Mouse (Mus musculus): ENCODE results near the gene Tmco2. TPM values are rescaled to one million over a fixed set of nuclear protein-coding genes. Genes with fewer than 3 reads are reported as not detected.
"Not testable (repeated sequence)": the region's sequence is repeated elsewhere in the genome, so short reads cannot be mapped to it uniquely, and the experiment has no call there.

The Tmco2 gene
- polyA plus RNA-seq, 1 experiment from 2014 or later, result not detected

DNA sequence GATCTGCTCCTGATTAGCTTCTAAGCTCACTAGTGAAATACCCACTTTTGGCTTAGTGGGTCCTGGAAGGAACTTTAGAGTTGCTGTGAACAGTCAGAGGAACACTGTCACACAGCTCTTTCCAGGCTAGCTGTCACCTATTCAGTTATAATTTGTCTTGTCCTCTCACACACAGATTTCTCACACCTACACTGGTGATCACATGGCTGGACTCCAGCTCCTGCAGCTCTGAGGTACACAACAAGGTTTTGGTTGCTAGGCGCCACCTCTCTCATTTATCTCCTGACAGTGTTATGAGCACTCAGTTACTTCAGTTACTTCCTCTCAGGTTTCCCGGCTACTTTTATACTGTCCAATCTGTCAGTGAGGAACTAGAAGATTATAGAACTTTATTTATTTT is 43.7 kb downstream of the Tmco2 start:
- Histone ChIP-seq H3K9ac (replicated peaks; ENCODE audit: low read length) (no peak overlapping the region), H3K4me3 (replicated peaks; ENCODE audit: low read depth, low read length) (no peak overlapping the region), H3K27ac (replicated peaks; ENCODE audit: low read depth, low read length) (no peak overlapping the region), H3K4me2 (ENCODE audit: low read length) (no peak overlapping the region), H3K36me3 (ENCODE audit: control insufficient read depth, insufficient read depth, low read length) (peaks cover 66% of the 10 kb centered on the region), H3K9me3 (ENCODE audit: control insufficient read depth, low read length) (no peaks in the 10 kb centered on the region), H3K27me3 (ENCODE audit: control insufficient read depth, insufficient read depth, low read length) (no peaks in the 10 kb centered on the region), H3K4me1 (ENCODE audit: control insufficient read depth, insufficient read depth, low read length) (no peaks in the 10 kb centered on the region)
- ATAC-seq (ENCODE audit: low FRiP score, low TSS enrichment), result no peak
- DNase-seq, result no peak
- 93% methylated on average over 2 of the region's 2 CpGs for WGBS

DNA sequence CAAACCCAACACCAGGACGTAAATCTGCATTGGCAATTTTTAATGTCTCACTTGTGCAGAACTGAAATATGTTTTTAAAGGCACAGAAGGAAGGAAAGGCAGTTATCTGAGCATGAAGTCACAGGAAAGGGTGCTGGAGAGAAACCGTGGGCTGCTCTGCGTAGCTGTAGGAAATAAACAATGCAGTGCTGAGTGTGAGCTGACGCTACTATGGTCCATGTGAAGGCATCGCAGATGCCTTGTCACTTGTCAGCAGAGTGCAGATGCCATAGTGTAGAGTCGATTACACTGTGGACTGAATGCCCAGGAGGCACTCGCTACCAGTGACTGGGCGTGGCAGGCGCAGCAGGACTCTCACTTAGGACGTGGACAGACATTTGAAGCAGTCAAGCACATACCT is 49.8 kb downstream of the Tmco2 start:
- DNase-seq; H3K4me2 ChIP-seq (ENCODE audit: low read length); H3K4me3 ChIP-seq (replicated peaks; ENCODE audit: low read depth, low read length); H3K9ac ChIP-seq (replicated peaks; ENCODE audit: low read length); H3K4me1 ChIP-seq (ENCODE audit: control insufficient read depth, insufficient read depth, low read length); H3K9me3 ChIP-seq (ENCODE audit: control insufficient read depth, low read length); H3K27ac ChIP-seq (replicated peaks; ENCODE audit: low read depth, low read length); ATAC-seq (ENCODE audit: low FRiP score, low TSS enrichment); H3K27me3 ChIP-seq (ENCODE audit: control insufficient read depth, insufficient read depth, low read length): not testable (repeated sequence)
- WGBS, result 92% methylated on average over 10 of the region's 10 CpGs
- peaks cover 48% of the 10 kb centered on the region for H3K36me3 ChIP-seq (ENCODE audit: control insufficient read depth, insufficient read depth, low read length)

DNA sequence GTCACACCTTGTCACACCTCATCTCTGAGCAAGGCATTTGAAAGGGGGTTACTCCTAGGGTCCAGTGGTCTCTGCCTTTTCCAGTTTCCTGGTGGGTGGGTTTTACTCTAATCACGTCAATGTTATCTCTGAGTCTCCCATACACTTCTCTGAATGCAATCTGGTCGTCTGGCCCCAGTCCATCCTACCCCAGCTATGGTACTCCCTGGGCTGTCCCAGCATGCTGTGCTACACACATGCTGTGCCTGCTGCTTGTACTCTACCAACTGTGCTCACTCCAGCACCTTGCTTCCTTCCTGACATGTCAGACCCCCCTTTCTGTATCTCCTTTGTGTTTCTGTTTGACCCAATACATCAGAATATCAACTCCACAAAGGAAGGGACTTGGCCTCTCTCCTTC is 52.0 kb downstream of the Tmco2 start:
- ATAC-seq (ENCODE audit: low FRiP score, low TSS enrichment) (no peak), DNase-seq (no peak)
- H3K36me3 ChIP-seq (ENCODE audit: control insufficient read depth, insufficient read depth, low read length), result peaks cover 33% of the 10 kb centered on the region
- H3K27ac ChIP-seq (replicated peaks; ENCODE audit: low read depth, low read length), result no peak overlapping the region
- H3K27me3 ChIP-seq (ENCODE audit: control insufficient read depth, insufficient read depth, low read length), result no peaks in the 10 kb centered on the region
- H3K4me3 ChIP-seq (replicated peaks; ENCODE audit: low read depth, low read length), result no peak overlapping the region
- no peak overlapping the region for H3K4me2 ChIP-seq (ENCODE audit: low read length)
- WGBS, result 70% methylated on average over 2 of the region's 2 CpGs
- no peaks in the 10 kb centered on the region for H3K9me3 ChIP-seq (ENCODE audit: control insufficient read depth, low read length)
- no peaks in the 10 kb centered on the region for H3K4me1 ChIP-seq (ENCODE audit: control insufficient read depth, insufficient read depth, low read length)
- H3K9ac ChIP-seq (replicated peaks; ENCODE audit: low read length), result no peak overlapping the region

DNA sequence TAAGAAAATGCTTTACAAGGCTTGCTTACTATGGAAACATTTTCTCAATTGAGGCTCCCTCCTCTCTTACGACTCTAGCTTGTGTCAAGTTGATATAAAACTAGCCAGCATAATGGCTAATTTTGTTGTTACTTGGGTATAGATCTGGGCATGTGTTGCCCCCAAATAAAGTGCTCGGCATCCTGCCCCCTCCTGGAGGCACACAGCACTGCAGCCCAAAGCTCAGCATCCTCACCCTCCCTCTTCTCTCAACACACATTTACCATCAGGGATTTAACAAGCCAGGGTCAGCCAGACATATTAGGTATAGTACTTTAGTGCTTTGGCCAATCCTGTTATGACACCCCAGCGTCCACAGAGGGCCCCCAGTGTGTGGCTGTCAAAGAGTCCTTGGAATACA is 52.7 kb downstream of the Tmco2 start:
- Histone ChIP-seq H3K9ac (replicated peaks; ENCODE audit: low read length) (no peak overlapping the region), H3K4me1 (ENCODE audit: control insufficient read depth, insufficient read depth, low read length) (no peaks in the 10 kb centered on the region), H3K27me3 (ENCODE audit: control insufficient read depth, insufficient read depth, low read length) (no peaks in the 10 kb centered on the region), H3K27ac (replicated peaks; ENCODE audit: low read depth, low read length) (no peak overlapping the region), H3K36me3 (ENCODE audit: control insufficient read depth, insufficient read depth, low read length) (peaks cover 31% of the 10 kb centered on the region), H3K9me3 (ENCODE audit: control insufficient read depth, low read length) (no peaks in the 10 kb centered on the region), H3K4me3 (replicated peaks; ENCODE audit: low read depth, low read length) (no peak overlapping the region), H3K4me2 (ENCODE audit: low read length) (no peak overlapping the region)
- 43% methylated on average over 3 of the region's 3 CpGs for WGBS
- DNase-seq (peak; percentile 31), ATAC-seq (ENCODE audit: low FRiP score, low TSS enrichment) (no peak)

Other genes starting within 250 kb of the Tmco2 start
- 32.5 and 33.5 TPM in 2 replicates for gene Exo5, start 184.2 kb downstream of the Tmco2 start, polyA plus RNA-seq (2014; fragmentation: Nextera tagmentation; extraction: Ambion mirVana)
- gene Zfp69, start 157.5 kb downstream of the Tmco2 start, polyA plus RNA-seq (2014; fragmentation: Nextera tagmentation; extraction: Ambion mirVana), result 6.4 and 6.6 TPM in 2 replicates
- 47.5 and 52.0 TPM in 2 replicates for gene Smap2, start 92.0 kb downstream of the Tmco2 start, polyA plus RNA-seq (2014; fragmentation: Nextera tagmentation; extraction: Ambion mirVana)
- 8.3 and 10.9 TPM in 2 replicates for gene Col9a2, start 69.8 kb downstream of the Tmco2 start, polyA plus RNA-seq (2014; fragmentation: Nextera tagmentation; extraction: Ambion mirVana)
- gene Zmpste24, start 11.0 kb downstream of the Tmco2 start, polyA plus RNA-seq (2014; fragmentation: Nextera tagmentation; extraction: Ambion mirVana), result 17.0 and 21.7 TPM in 2 replicates
- 27.1 and 31.5 TPM in 2 replicates for gene Rlf, start 105.9 kb upstream of the Tmco2 start, polyA plus RNA-seq (2014; fragmentation: Nextera tagmentation; extraction: Ambion mirVana)
- gene Gm12888, start 215.7 kb upstream of the Tmco2 start, polyA plus RNA-seq (2014; fragmentation: Nextera tagmentation; extraction: Ambion mirVana), result not detected in 2 replicates